Mouse (Mus musculus) kidney, embryonic 16.5 days (tissue): ENCODE results near the gene Cops4. TPM values are rescaled to one million over a fixed set of nuclear protein-coding genes. Genes with fewer than 3 reads are reported as not detected.

Experiments used
- ATAC-seq: fragments of 200-750 bp; cut with Nextera tagmentation; 2 replicates; pipeline ENCODE4 v1.8.0; 2017; ENCODE audit warnings: moderate TSS enrichment; ENCODE audit not compliant: low FRiP score, low TSS enrichment
- H3K27ac ChIP-seq: fragments of 300-500 bp; sonication (generic); 2 replicates; pipeline ENCODE4 v1.5.1; 2014; ENCODE audit warnings: low read length
- H3K27me3 ChIP-seq: fragments of 300-500 bp; sonication (generic); 2 replicates; pipeline ENCODE4 v1.6.1; 2014; ENCODE audit warnings: low read length, control low read depth, mixed read lengths; ENCODE audit not compliant: insufficient read depth
- H3K36me3 ChIP-seq: fragments of 300-500 bp; sonication (generic); 2 replicates; pipeline ENCODE4 v1.6.1; 2014; ENCODE audit warnings: low read length, control low read depth, mixed read lengths; ENCODE audit not compliant: insufficient read depth
- H3K4me1 ChIP-seq: fragments of 300-500 bp; sonication (generic); 2 replicates; pipeline ENCODE4 v1.6.1; 2014; ENCODE audit warnings: low read length, control low read depth, mixed read lengths; ENCODE audit not compliant: insufficient read depth
- H3K4me2 ChIP-seq: fragments of 300-500 bp; sonication (generic); replicated peaks from 2 replicates; pipeline ENCODE4 v1.6.1; 2014; ENCODE audit warnings: low read depth, low read length
- H3K4me3 ChIP-seq: fragments of 300-500 bp; sonication (generic); 2 replicates; pipeline ENCODE4 v1.5.1; 2014; ENCODE audit warnings: mild to moderate bottlenecking, low read length
- H3K9ac ChIP-seq: fragments of 300-500 bp; sonication (generic); replicated peaks from 2 replicates; pipeline ENCODE4 v1.6.1; 2014; ENCODE audit warnings: low read length
- H3K9me3 ChIP-seq: fragments of 300-500 bp; sonication (generic); 2 replicates; pipeline ENCODE4 v1.6.1; 2016; ENCODE audit warnings: low read length, control low read depth
- WGBS: fragments of 180-500 bp; shearing (Covaris S2); extraction: QIAGEN DNeasy Blood & Tissue Kit; methylation state at CpG from one replicate; pipeline ENCODE4 v1.1.7; 2014; 5-methylcytosine and 5-hydroxymethylcytosine counted together
- microRNA-seq: library from miRNA; unstranded; fragments of <30 nt; microRNA quantifications from one replicate; pipeline ENCODE4, GENCODE M21; 2016
- polyA plus RNA-seq: library from polyadenylated mRNA; unstranded; fragments of >200 nt; fragmentation: Nextera tagmentation; extraction: Ambion mirVana; gene quantifications from 2 replicates; pipeline ENCODE4 v1.2.1, GENCODE M21; 2015

Cops4 gene
- polyA plus RNA-seq, 1 experiment from 2014 or later: 193 TPM

DNA sequence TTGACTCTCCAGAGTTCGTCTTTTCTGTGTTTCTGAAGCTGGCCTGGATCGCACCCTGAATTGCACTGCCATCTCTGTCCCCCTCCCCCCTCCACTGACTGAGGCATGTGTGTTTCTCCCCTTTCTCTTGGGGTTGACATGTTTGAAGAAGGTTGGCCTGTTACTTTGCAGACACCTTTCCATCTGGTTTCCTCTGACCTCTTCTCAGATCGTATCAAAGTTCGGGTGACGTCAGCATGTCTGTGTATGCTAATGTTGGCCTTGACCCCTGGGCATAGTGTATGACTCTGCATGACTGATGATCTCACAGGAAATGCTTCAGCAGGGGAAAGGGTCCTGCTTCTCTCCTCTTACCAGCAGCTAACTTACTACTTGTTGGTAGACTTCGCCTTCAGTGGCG lies 65.0 kb downstream of the Cops4 start:
- Histone ChIP-seq H3K4me2 (no peak overlapping the region), H3K9ac (no peak overlapping the region), H3K36me3 (no peaks in the 10 kb centered on the region), H3K4me3 (no peak overlapping the region), H3K4me1 (no peaks in the 10 kb centered on the region), H3K27ac (no peak overlapping the region), H3K9me3 (no peaks in the 10 kb centered on the region), H3K27me3 (no peaks in the 10 kb centered on the region)
- ATAC-seq: no peak
- WGBS: 79% methylated on average over 7 of the region's 7 CpGs

DNA sequence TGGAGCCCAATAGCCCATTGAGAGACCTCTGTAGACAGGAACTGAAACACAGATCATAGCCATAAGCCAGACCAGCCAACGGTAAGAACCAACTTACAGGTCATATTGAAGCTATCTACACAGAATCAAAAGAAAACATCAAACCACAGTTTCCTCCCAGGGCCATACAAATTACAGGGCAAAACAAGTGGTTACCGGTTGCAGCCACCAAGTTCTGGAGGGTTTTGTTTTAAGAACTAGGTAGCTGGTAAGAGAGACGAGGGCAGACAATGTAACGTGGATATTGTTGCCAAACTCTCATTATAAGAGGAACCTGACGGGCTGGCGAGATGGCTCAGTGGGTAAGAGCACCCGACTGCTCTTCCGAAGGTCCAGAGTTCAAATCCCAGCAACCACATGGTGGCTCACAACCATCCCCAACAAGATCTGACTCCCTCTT lies 67.1 kb downstream of the Cops4 start:
- WGBS: 90% methylated on average over 8 of the region's 8 CpGs
- Histone ChIP-seq H3K9ac (no peak overlapping the region), H3K27ac (no peak overlapping the region), H3K27me3 (no peaks in the 10 kb centered on the region), H3K4me3 (no peak overlapping the region), H3K4me2 (no peak overlapping the region), H3K4me1 (no peaks in the 10 kb centered on the region), H3K9me3 (no peaks in the 10 kb centered on the region), H3K36me3 (no peaks in the 10 kb centered on the region)
- no peak for ATAC-seq

DNA sequence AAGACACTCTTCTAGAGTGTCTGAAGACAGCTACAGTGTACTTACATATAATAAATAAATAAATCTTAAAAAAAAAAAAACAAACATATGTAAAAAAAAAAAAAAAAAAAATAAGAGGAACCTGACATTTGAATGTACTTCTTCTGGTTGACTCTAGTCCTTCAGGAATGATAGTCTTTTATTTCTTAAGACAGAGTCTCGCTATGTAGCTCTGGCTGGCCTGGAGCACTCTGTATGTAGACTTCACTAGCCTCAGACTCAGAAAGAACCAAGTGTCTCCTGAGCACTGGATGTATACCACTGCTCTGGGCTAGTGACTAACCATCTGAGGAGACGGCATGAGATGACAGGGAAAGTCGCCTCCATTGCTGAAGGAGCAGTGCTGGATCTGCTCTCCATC lies 67.5 kb downstream of the Cops4 start:
- Histone ChIP-seq H3K27me3 (no peaks in the 10 kb centered on the region), H3K9me3 (no peaks in the 10 kb centered on the region), H3K4me1 (no peaks in the 10 kb centered on the region), H3K36me3 (no peaks in the 10 kb centered on the region), H3K4me2 (no peak overlapping the region), H3K9ac (no peak overlapping the region), H3K4me3 (no peak overlapping the region), H3K27ac (no peak overlapping the region)
- ATAC-seq: no peak
- 93% methylated on average over 3 of the region's 3 CpGs for WGBS

DNA sequence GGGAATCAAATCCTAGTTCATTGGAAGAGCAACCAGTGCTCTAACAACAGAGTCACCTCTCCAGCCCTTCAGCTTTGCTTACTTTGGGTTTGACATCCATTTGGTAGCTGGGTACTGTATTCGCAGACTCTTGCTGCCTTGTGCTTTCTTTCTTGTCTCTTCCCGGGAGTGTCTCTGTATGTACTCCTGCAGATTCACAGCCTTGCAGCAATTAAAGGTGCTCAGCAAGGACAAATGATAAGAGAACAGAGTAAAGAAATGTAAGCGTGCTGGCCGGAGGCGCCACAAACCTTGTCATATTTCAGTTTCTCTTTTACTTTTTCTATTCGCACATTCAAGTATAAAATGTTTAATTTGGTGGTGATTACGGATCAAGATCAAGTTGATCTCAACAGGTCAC lies 69.0 kb downstream of the Cops4 start:
- 91% methylated on average over 7 of the region's 7 CpGs for WGBS
- no peak for ATAC-seq
- H3K4me2 ChIP-seq: no peak overlapping the region
- H3K27me3 ChIP-seq: no peaks in the 10 kb centered on the region
- H3K4me3 ChIP-seq: no peak overlapping the region
- H3K27ac ChIP-seq: no peak overlapping the region
- H3K36me3 ChIP-seq: no peaks in the 10 kb centered on the region
- H3K9ac ChIP-seq: no peak overlapping the region
- H3K9me3 ChIP-seq: no peaks in the 10 kb centered on the region
- no peaks in the 10 kb centered on the region for H3K4me1 ChIP-seq

DNA sequence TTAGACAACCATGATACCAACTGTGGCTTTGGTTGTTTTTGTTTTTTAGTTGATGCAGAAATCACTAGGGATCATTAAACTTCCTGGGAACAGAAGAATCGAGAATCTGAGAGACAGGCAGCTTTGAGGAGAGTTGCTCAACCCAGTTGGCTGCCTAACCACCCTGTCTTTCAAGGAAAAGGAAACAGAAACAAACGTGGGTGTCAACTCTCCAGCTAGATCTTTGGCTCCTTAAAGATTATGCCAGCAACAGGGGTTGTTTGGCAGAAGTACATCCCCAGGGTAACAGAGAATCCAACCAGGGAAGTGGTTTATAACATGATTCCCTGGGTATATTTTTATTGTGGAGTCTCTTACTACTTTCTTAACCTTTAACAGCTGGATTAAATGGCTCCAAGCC lies 69.5 kb downstream of the Cops4 start:
- no peak overlapping the region for H3K27ac ChIP-seq
- no peak overlapping the region for H3K4me2 ChIP-seq
- no peak overlapping the region for H3K4me3 ChIP-seq
- H3K9ac ChIP-seq: no peak overlapping the region
- no peaks in the 10 kb centered on the region for H3K4me1 ChIP-seq
- no peaks in the 10 kb centered on the region for H3K27me3 ChIP-seq
- no peak for ATAC-seq
- 30% methylated on average over 2 of the region's 2 CpGs for WGBS
- peaks cover under 1% of the 10 kb centered on the region; the same call in 1 of the 2 replicates for H3K9me3 ChIP-seq
- no peaks in the 10 kb centered on the region for H3K36me3 ChIP-seq

DNA sequence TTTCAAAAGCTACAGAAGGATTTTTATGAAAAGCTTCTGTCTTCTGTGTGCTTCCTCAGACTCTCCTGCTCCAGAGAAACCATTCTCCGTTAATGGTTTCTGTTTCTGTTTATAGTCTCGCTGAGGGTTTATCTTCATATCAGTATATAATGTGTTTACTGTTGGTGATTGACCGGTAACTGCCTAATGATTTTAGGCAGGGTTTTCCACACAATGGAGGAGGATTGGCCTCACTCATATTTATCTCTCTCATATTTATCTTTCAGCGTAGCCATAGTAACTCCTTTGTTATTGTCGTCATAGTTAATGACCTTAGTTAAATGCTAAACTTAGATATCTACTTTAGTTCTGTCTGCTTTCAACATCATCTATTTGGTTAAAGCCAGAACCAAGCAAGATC lies 72.4 kb downstream of the Cops4 start:
- Histone ChIP-seq H3K9ac (no peak overlapping the region), H3K4me1 (no peaks in the 10 kb centered on the region), H3K4me3 (no peak overlapping the region), H3K27me3 (no peaks in the 10 kb centered on the region), H3K27ac (no peak overlapping the region), H3K36me3 (no peaks in the 10 kb centered on the region), H3K9me3 (peaks cover 10% of the 10 kb centered on the region; the same call in 1 of the 2 replicates), H3K4me2 (no peak overlapping the region)
- 73% methylated on average over 5 of the region's 5 CpGs for WGBS
- ATAC-seq: no peak

GRCm38 (mm10) chr5:100594803-100595467 lies 76.8 kb downstream of the Cops4 start:
- Histone ChIP-seq H3K4me1 (no peaks in the 10 kb centered on the region), H3K9ac (no peak overlapping the region), H3K4me3 (no peak overlapping the region), H3K4me2 (no peak overlapping the region), H3K9me3 (peaks cover 10% of the 10 kb centered on the region; the same call in 1 of the 2 replicates), H3K27me3 (no peaks in the 10 kb centered on the region), H3K36me3 (no peaks in the 10 kb centered on the region), H3K27ac (no peak overlapping the region)
- ATAC-seq: no peak
- WGBS: 84% methylated on average over 13 of the region's 13 CpGs

- no peaks in the 10 kb centered on the region for H3K27me3 ChIP-seq
- no peak for ATAC-seq
Measured at GRCm38 (mm10) chr5:100595999-100596398, 77.9 kb downstream of the Cops4 start.

More at GRCm38 (mm10) chr5:100595999-100596398, 77.9 kb downstream of the Cops4 start:
- peaks cover 10% of the 10 kb centered on the region; the same call in 1 of the 2 replicates for H3K9me3 ChIP-seq
- H3K4me2 ChIP-seq: no peak overlapping the region
- WGBS: 86% methylated on average over 6 of the region's 6 CpGs
- H3K4me1 ChIP-seq: no peaks in the 10 kb centered on the region
- H3K4me3 ChIP-seq: no peak overlapping the region
- no peaks in the 10 kb centered on the region for H3K36me3 ChIP-seq
- no peak overlapping the region for H3K9ac ChIP-seq
- no peak overlapping the region for H3K27ac ChIP-seq

Small RNA genes within 50 kb of the gene (microRNA-seq; reads per million reads assigned to microRNA genes)
- not detected for gene Gm23222

Other genes with a start within 250 kb of the Cops4 start
- gene Sec31a, start 102.1 kb upstream of the Cops4 start, polyA plus RNA-seq: 174 and 191 TPM in 2 replicates
- gene Lin54, start 17.7 kb upstream of the Cops4 start, polyA plus RNA-seq: 11.2 and 12.1 TPM in 2 replicates
- 87.7 and 91.5 TPM in 2 replicates for gene Plac8, start 53.9 kb downstream of the Cops4 start, polyA plus RNA-seq
- gene Coq2, start 156.8 kb downstream of the Cops4 start, polyA plus RNA-seq: 68.5 and 70.3 TPM in 2 replicates
- gene Hpse, start 201.4 kb downstream of the Cops4 start, polyA plus RNA-seq: 4.0 and 4.5 TPM in 2 replicates